Mouse (Mus musculus): ENCODE measurements at regions not wholly inside any gene's neighbourhood (a gene's known extent, or its start where the extent isn't known, plus 50 kb on each side); places are given as distances from the start of the nearest gene placed in this dataset.

DNA sequence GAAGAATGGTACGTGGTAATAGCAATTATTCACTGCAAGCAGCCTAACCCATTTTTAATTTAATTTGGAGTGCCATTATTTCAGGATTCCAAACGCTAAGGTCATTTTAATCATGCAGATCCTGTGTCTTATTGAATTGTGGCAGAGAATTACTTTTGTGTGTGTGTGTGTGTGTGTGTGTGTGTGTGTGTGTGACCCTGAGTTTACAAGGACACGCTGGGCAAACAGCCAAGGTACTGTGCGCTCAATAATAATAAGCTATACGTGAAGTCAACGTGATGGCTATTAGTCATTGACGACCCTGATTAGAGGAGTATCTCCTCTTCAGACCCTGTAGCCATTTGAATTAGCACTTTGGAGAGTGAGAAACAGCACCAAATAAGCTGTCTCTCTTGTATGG is 144.1 kb downstream of the Klf7 start:
- in situ Hi-C loops (cut with MboI; ENCODE audit: low sequenced_read_pairs): no loop called here

DNA sequence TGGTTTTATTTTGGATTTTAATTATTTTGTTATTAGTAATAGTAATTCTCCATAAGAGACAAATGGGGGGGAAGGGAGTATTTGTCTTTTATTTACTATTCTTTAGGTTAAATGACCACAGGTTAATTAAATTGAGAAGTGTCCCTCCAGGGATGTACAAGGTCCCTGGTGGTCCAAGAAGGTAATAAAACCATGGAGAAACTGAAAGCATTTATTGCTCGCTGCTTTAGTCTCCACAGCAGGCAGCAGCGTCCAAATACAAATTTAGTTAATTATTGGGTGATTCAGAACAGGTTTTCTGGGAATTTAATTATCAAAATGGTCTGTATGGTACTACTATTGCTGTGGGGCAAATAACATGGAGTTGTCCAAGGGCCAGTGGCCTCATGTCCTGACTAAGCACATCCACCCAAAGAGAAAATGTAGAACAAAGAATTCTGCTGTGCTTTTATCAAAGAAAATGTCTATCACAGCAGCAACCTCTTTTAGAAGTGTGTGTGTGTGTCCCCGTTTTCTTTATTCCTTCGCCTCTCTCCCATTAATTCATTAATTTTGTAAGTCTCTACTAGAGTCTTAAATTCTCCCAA is 144.7 kb downstream of the Klf7 start:
- in situ Hi-C loops (cut with MboI; ENCODE audit: low sequenced_read_pairs): no loop called here

DNA sequence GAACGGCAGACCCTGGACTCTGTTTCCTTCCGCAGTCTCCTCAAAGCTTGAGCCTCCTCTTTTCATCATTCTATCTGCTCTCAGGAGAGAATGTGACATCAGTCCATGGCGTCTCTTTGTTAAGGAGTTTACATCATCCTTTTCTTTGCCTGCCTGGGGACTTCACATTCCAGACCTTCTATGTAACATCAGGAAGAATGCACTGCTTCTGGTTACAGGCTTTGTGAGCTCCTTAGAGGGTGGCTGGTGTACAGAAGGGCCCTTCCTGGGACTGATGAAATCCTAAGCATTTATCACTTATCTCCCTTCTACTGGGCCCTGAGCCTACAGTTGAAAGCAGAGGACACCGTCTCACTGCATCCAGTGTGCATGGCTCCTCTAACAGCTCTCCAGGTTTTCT is 145.2 kb downstream of the Klf7 start:
- in situ Hi-C loops (cut with MboI; ENCODE audit: low sequenced_read_pairs): no loop called here

DNA sequence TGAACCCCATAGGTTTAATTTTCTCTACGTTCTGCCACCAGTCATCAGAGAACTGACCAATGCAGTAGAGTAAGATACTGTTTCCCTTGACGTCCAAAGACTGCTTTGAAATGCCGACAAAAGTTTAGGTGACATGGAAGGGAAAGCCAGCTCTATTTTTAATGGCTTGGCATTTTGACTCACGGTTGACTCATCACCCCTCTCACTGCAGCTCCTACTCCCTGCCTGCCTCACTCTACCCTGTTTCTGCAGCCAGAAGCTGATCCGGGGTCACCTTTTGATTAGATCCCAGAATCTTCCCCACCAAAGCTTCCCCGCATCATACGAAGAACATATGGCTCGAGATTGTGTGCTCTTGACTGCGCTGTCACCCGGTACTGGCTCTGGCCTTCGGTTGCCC is 154.2 kb downstream of the Klf7 start:
- in situ Hi-C loops (cut with MboI; ENCODE audit: low sequenced_read_pairs): loop anchor here (10.0 kb wide), 1 partner anchor 477 kb away; no protein-coding TSS in a partner anchor

GRCm38 (mm10) chr1:63965446-63965845 is 156.6 kb downstream of the Klf7 start:
- in situ Hi-C loops (cut with MboI; ENCODE audit: low sequenced_read_pairs): loop anchor here (10.0 kb wide), 1 partner anchor 479 kb away; no protein-coding TSS in a partner anchor

DNA sequence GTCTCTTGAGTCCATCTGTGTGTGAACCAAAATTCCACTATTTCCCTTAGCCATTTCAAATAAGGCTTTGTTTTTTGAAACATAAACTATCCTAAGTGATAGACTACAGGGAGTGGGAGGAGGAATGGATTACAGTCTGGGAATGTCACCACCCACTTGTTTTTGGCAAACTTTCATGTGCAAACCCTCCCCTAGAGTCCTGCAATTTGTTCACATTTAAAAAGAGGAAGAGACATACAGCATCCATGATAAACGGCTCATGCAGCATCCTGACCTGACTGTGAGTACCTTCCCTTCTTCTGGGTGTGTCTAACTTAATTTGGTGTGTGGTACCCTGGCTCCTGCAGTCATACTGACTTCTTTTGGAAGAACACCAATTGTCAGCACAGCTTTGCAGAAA is 157.6 kb downstream of the Klf7 start:
- in situ Hi-C loops (cut with MboI; ENCODE audit: low sequenced_read_pairs): loop anchor here (10.0 kb wide), 1 partner anchor 480 kb away; no protein-coding TSS in a partner anchor

GRCm38 (mm10) chr1:63955701-63956355 is 166.3 kb downstream of the Klf7 start:
- in situ Hi-C loops (cut with MboI; ENCODE audit: low sequenced_read_pairs): no loop called here

DNA sequence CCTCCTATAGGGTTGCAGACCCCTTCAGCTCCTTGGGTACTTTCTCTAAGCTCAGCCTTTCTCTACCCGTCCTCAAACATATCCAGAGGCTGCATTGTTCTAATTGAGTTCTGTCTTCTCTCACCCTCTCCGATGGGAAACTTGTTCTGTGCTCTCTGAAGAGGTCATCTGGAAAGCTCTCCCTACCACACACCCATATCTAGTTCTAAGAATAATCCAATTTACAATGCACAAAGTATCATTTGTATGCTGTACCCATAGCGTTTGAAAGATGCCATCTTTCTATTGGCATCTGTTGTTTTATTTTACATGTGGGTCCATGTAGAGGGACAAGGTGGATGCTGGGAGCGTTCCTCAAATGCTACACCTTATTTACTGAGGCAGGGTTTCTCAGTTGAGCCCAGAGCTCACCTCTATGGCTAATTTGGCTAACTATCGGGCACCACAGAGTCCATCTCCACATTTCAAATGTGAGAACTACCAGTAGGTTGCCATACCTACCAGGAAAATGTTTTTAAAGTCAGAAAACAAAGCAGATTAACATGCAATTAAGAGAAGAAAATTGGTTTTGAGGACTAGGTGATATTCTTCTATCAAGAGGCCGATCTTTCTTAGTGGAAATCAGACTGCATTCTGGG is 167.1 kb downstream of the Klf7 start:
- in situ Hi-C loops (cut with MboI; ENCODE audit: low sequenced_read_pairs): no loop called here

DNA sequence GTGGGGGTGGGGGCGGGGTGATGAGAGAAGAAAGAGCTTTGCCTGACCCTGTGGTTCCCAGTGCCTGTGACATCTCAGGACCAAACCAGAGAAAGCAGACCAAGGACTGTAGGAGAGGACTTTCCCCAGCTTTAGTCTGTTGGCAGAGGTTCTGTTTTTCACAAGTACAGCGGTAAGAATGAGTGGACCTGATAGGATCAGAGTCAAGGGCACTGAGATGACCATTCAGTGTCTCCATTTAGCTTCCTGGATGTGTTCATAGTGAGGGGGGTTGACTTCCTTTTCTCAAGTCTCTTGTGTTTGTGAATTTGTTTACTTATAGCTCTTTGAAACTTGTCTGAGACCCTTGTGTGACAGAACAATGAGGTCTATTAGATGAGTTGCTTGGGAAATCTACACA is 167.9 kb downstream of the Klf7 start:
- in situ Hi-C loops (cut with MboI; ENCODE audit: low sequenced_read_pairs): no loop called here

DNA sequence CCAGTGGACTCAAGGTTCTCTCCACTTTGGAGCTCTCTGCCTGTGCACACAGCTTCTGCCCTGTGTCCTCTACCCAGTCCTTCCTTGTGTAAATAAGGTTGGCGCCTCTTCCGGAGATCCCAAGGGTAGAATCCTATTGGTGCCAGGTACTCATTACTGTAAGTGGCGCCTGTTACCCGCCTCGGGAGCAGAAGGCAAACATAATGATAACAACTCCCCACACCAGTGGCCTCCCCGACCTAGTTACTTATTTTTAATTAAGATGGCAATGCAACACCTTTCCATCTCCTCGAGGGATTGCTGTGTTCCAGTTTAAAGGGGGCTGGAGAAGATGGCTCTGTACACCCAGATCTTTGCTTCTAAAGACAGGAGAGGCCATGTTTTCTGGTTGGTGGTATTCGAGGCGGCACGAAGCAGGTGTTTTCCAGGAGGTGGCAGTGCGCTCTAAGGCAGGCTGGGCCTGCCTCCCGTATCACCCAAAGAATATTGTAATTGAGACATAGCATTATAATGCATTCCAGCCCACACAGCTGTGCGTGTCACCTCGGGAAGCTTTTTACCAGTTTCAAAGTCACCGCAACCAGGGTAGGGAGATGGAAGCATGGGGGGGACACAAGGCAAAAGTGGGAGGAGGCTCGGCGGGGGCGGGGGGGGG is 168.7 kb downstream of the Klf7 start:
- in situ Hi-C loops (cut with MboI; ENCODE audit: low sequenced_read_pairs): no loop called here

GRCm38 (mm10) chr1:63951663-63952062 is 170.4 kb downstream of the Klf7 start:
- in situ Hi-C loops (cut with MboI; ENCODE audit: low sequenced_read_pairs): no loop called here

DNA sequence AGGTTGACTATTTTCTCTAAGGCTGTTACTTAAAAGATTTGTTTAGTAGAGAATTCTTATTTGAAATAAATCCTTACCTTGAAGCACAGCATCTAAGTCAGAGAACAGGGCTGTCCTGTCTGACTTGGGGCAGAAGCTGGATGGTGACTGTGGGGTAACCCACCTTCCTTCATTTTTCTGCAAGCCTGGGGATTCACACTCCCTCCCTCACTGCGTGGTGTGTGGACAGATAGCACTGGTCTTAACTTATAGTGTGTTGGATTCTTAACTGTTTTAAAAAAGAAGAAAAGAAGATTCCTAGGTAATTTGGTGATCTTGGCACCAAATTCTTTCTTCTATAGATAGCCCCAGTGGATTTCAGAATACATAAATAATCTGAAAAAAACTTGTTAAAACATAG is 174.8 kb downstream of the Klf7 start:
- in situ Hi-C loops (cut with MboI; ENCODE audit: low sequenced_read_pairs): no loop called here

DNA sequence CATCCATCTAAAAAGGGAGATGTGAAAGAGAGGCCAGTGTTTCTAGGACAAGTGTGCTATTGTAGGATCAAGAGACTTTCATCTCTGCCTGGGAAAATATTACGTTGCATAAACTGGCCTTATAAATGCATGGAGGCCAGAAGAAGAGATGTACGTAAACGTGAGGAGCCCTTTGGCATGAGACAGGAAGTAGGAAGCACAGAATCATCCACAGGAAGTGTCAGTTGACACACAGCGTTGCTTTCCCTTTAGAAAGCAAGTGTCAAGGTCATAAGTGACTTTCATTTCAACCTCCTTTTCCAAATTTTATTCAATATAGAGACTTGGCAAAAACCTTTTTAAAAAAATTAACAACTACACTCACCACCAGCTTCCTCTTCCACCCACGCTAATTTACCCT is 175.2 kb downstream of the Klf7 start:
- in situ Hi-C loops (cut with MboI; ENCODE audit: low sequenced_read_pairs): no loop called here

DNA sequence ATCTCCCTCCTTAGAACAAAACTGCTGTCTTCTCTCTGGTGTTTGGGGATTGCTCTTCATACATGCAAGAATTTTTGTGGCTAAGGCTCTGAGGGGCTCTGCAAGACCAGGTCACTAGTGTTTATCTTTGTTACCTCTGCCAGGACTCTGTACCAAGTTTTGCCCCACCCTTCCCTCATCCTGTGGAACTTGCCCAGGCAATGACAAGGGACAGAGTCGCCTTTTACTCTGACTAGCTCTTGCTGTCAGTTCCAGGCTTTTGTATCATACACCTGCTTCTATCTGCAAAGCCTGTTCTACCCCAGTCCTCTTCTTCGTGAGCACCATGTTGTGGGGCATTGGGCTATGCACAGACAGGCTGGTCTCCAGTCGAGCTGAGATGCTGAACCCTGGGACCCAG is 175.7 kb upstream of the 4933402D24Rik start:
- in situ Hi-C loops (cut with MboI; ENCODE audit: low sequenced_read_pairs): no loop called here

DNA sequence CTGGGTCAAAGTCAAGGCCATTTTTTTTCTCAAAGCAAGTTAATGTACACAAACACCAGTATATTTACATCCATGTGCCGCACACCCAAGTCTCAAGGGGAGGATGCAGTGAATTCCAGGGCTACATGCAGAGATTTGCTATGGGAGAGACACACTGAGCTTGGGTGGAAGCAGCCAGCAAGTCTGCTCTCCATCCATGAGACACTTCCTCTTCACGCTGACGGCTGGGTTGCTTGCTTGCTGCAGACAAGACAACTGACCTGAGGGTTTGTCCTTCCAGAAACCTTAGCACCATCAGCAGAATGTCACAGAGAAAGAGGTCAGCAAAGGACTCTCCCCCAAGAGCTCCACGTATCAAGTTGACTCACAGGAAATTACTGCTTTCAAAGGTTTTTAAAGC is 169.3 kb upstream of the 4933402D24Rik start:
- in situ Hi-C loops (cut with MboI; ENCODE audit: low sequenced_read_pairs): no loop called here

DNA sequence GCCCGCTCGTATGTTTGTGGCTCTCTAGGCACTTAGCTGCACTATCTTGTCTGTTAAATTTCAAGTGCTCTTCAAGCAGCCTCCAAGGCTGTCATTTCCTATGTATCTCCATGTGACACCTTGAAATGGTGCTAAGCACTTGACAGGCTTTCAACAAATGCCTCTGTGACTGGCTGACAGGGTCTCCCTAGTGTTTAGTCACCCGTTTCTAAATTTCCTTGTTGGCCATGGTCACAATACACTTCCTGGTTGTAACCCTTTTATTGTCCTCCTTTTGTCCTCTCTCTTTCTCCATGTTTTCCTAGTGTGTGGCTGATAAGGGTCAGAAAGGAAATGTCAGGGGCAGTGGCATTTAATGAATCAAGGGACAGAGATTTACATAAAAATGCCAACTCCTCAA is 168.4 kb upstream of the 4933402D24Rik start:
- in situ Hi-C loops (cut with MboI; ENCODE audit: low sequenced_read_pairs): no loop called here

- in situ Hi-C loops (cut with MboI; ENCODE audit: low sequenced_read_pairs): no loop called here
These were observed 165.7 kb upstream of the 4933402D24Rik start for GRCm38 (mm10) chr1:63934570-63935280.

DNA sequence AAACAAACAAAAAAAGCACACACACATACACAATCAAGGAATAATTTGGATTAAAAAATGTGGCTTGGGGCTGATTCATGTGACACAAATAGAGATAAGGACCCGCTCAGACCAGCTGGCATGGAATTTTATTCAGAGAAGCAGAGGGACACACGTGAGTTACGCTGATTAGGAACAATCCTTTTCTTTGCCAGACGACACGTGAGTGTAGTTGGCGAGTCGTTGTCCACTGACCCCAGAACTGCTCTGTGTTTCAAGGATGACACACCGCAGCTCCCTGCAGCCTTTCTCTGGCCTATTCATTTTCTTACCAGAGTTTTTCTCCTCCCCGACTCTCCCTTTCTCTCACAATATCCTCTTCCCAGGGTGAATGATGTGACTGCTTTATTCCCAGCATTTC is 163.4 kb upstream of the 4933402D24Rik start:
- in situ Hi-C loops (cut with MboI; ENCODE audit: low sequenced_read_pairs): no loop called here

DNA sequence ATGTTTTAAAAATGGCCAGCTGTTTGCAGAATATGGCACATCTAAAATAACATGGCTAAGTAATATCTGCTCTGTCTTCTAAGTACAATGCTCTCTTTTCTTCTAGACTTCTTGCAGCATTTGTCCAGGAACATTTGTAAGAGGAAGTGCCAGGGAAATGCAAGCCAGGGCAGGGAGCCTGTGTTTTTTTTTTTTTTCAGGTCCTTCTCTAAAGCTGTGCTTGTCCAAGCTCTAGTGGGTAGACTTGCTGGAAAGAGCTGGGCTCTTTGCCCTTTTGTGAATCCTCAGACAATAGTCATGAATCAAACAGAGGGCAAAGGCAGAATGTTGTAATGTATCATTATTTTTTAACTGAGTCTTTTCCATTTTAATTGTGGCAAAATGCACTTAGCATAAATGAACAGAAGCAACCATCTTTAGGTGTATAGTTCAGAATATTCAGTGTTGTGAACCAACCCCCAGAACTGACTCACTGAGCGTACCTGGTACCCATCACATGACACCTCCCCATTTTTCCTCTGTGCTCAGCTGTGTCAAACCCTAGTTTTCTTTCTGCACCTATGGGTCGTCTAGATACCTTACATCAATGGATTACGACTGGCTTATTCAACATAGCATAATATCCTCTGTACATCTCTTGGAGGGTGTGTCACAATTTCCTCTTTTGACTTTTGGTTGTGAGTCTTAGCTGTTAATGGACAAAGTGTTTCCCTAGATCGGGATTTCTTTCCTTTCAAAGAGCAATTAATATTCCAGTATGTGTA is 160.5 kb upstream of the 4933402D24Rik start:
- in situ Hi-C loops (cut with MboI; ENCODE audit: low sequenced_read_pairs): no loop called here

DNA sequence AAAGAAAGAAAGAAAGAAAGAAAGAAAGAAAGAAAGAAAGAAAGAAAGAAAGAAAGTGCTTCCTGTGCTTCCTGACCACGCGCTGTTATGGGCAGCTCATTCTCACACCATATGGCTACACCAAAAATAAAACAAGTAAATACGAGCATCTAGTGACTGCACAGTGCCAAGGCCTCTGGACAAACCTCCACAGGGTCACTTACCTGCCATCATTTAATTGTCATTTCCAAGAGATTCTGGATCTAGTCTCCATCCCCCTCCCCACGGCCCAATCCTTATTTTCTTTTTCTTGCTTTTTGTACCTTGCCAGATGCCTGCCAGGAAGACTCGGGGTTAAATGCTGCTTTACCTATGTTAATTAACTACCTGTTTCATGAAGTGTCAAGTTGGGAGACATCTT is 159.8 kb upstream of the 4933402D24Rik start:
- in situ Hi-C loops (cut with MboI; ENCODE audit: low sequenced_read_pairs): no loop called here

All from CH12F3 (cell line).